Mouse (Mus musculus) forebrain, embryonic 10.5 days (tissue): ENCODE data around the gene Zdhhc24. TPM values are rescaled to one million over a fixed set of nuclear protein-coding genes. Genes with fewer than 3 reads are reported as not detected.
"Not testable (repeated sequence)": the region's sequence is repeated elsewhere in the genome, so short reads cannot be mapped to it uniquely, and the experiment has no call there.

Source experiments
- DNase-seq: peaks from one replicate; pipeline ENCODE4 v3.0.0-alpha.2; 2017; ENCODE audit warnings: low spot score; ENCODE audit errors: extremely low spot score
- H3K27ac ChIP-seq: fragments of 300-500 bp; sonication (generic); 2 replicates; pipeline ENCODE4 v1.5.1; 2016; ENCODE audit warnings: mild to moderate bottlenecking
- H3K27me3 ChIP-seq: fragments of 300-500 bp; sonication (generic); 2 replicates; pipeline ENCODE4 v1.6.1; 2016; ENCODE audit warnings: mild to moderate bottlenecking; ENCODE audit not compliant: poor library complexity, severe bottlenecking
- H3K36me3 ChIP-seq: fragments of 300-500 bp; sonication (generic); replicated peaks from 2 replicates; pipeline ENCODE4 v1.6.1; 2016; ENCODE audit warnings: mild to moderate bottlenecking, moderate library complexity
- H3K4me1 ChIP-seq: fragments of 300-500 bp; sonication (generic); 2 replicates; pipeline ENCODE4 v1.6.1; 2016
- H3K4me3 ChIP-seq: fragments of 300-500 bp; sonication (generic); 2 replicates; pipeline ENCODE4 v1.5.1; 2016; ENCODE audit warnings: mild to moderate bottlenecking, moderate library complexity
- H3K9me3 ChIP-seq: fragments of 300-500 bp; sonication (generic); 2 replicates; pipeline ENCODE4 v1.6.1; 2016; ENCODE audit warnings: mild to moderate bottlenecking, moderate library complexity
- WGBS: fragments of 180-500 bp; shearing (Covaris S2); methylation state at CpG from one replicate; pipeline ENCODE4 v1.1.7; 2016; 5-methylcytosine and 5-hydroxymethylcytosine counted together
- polyA plus RNA-seq: library from polyadenylated mRNA; unstranded; fragments of >200 nt; fragmentation: Nextera tagmentation; extraction: Ambion mirVana; gene quantifications from 2 replicates; pipeline ENCODE4 v1.2.1, GENCODE M21; 2016

Gene Zdhhc24
- polyA plus RNA-seq, 1 experiment from 2014 or later: 11.5 TPM

GRCm38 (mm10) chr19:4854552-4855469, 23.7 kb upstream of the Zdhhc24 start, which contains the start of gene Ctsf:
TSS of gene Ctsf (plus strand) at chr19:4855130.
- Histone ChIP-seq H3K27ac (peak within 1 kb of the TSS; percentile 82), H3K4me1 (peaks cover 20% of the 10 kb centered on the region), H3K4me3 (peak within 1 kb of the TSS; percentile 71), H3K9me3 (no peaks in the 10 kb centered on the region), H3K27me3 (peaks cover 15% of the 10 kb centered on the region), H3K36me3 (peaks cover 4% of the 10 kb centered on the region; the same call in 1 of the 2 replicates)
- peak; percentile 86 for DNase-seq
- WGBS: 6% methylated on average over 42 of the region's 45 CpGs

GRCm38 (mm10) chr19:4855470-4855820, 23.0 kb upstream of the Zdhhc24 start:
- H3K9me3 ChIP-seq: no peaks in the 10 kb centered on the region
- peaks cover 15% of the 10 kb centered on the region for H3K27me3 ChIP-seq
- 2% methylated on average over 14 of the region's 14 CpGs for WGBS
- peak overlapping the region; percentile 82 for H3K27ac ChIP-seq
- peak overlapping the region; percentile 71 for H3K4me3 ChIP-seq
- DNase-seq: no peak
- peaks cover 20% of the 10 kb centered on the region for H3K4me1 ChIP-seq
- H3K36me3 ChIP-seq: peaks cover 4% of the 10 kb centered on the region; the same call in 1 of the 2 replicates

- H3K27ac ChIP-seq: no peak overlapping the region
- DNase-seq: no peak
- peaks cover 4% of the 10 kb centered on the region; the same call in 1 of the 2 replicates for H3K36me3 ChIP-seq
- H3K27me3 ChIP-seq: peaks cover 15% of the 10 kb centered on the region
- H3K4me3 ChIP-seq: peak overlapping the region; percentile 71
- H3K9me3 ChIP-seq: no peaks in the 10 kb centered on the region
- WGBS: 46% methylated on average over 4 of the region's 4 CpGs
- peaks cover 20% of the 10 kb centered on the region for H3K4me1 ChIP-seq
Observed at GRCm38 (mm10) chr19:4855951-4856350, 22.5 kb upstream of the Zdhhc24 start.

- H3K9me3 ChIP-seq: 0 out of 2 replicates have a peak, but pooled peaks cover 3% of the 10 kb centered on the region
- peaks cover 15% of the 10 kb centered on the region for H3K27me3 ChIP-seq
- no peak overlapping the region for H3K27ac ChIP-seq
- no peak overlapping the region for H3K4me3 ChIP-seq
- peaks cover 4% of the 10 kb centered on the region; the same call in 1 of the 2 replicates for H3K36me3 ChIP-seq
- 85% methylated on average over 6 of the region's 6 CpGs for WGBS
- no peak for DNase-seq
- H3K4me1 ChIP-seq: peaks cover 20% of the 10 kb centered on the region
Observed at GRCm38 (mm10) chr19:4859081-4859480, 19.4 kb upstream of the Zdhhc24 start.

DNA sequence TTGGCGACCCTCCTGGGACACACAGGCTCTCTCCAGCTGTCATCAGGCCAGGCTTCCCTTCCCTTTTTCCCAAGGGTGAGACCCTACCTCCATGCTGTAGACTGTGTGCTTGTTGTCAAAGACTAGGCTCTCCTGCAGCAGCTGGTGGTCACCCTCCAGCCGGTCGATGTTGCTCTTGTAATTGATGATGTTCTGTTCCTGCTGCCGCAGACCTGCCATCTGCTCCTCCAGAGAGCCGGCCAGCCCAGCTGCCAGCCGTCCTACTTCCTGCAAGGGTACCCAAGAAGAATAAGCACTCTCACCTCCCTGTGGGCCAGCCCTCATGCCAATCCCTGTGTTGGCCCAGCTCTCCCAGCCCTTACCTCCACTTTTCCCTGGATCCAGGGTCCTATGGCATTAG, 15.4 kb upstream of the Zdhhc24 start:
- H3K27me3 ChIP-seq: peaks cover 22% of the 10 kb centered on the region; the same call in 1 of the 2 replicates
- peaks cover 4% of the 10 kb centered on the region; the same call in 1 of the 2 replicates for H3K36me3 ChIP-seq
- H3K9me3 ChIP-seq: 0 out of 2 replicates have a peak, but pooled peaks cover 3% of the 10 kb centered on the region
- H3K4me1 ChIP-seq: peaks cover 4% of the 10 kb centered on the region
- no peak overlapping the region for H3K27ac ChIP-seq
- H3K4me3 ChIP-seq: no peak overlapping the region
- DNase-seq: no peak
- 91% methylated on average over 6 of the region's 6 CpGs for WGBS

- H3K36me3 ChIP-seq: no peaks in the 10 kb centered on the region
- peaks cover 22% of the 10 kb centered on the region; the same call in 1 of the 2 replicates for H3K27me3 ChIP-seq
- H3K4me1 ChIP-seq: peaks cover 4% of the 10 kb centered on the region
- WGBS: 9% methylated on average over 17 of the region's 17 CpGs
- H3K9me3 ChIP-seq: 0 out of 2 replicates have a peak, but pooled peaks cover 3% of the 10 kb centered on the region
- no peak overlapping the region for H3K4me3 ChIP-seq
- H3K27ac ChIP-seq: no peak overlapping the region
- DNase-seq: no peak
Observed at GRCm38 (mm10) chr19:4865147-4865546, 13.3 kb upstream of the Zdhhc24 start.

DNA sequence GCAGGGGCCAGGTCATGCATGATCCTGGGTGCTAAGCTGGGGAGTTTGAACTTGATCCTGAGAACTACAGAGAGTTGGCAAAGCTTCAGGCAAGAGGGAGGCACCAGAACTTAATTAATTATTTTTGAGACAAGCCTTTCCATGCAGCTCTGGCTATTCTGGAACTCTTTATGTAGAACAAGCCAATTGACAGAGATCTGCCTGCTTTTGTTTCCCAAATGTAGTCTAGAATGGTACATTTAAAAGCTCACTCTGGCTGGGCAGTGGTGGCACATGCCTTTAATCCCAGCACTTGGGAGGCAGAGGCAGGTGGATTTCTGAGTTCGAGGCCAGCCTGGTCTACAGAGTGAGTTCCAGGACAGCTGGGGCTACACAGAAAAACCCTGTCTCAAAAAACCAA, 3.9 kb upstream of the Zdhhc24 start:
- Histone ChIP-seq H3K27me3 (peaks cover 14% of the 10 kb centered on the region), H3K4me1 (peaks cover 32% of the 10 kb centered on the region)
- not testable (repeated sequence) for H3K9me3 ChIP-seq, H3K36me3 ChIP-seq, DNase-seq, H3K4me3 ChIP-seq, H3K27ac ChIP-seq
- 93% methylated on average over 1 of the region's 1 CpGs for WGBS

DNA sequence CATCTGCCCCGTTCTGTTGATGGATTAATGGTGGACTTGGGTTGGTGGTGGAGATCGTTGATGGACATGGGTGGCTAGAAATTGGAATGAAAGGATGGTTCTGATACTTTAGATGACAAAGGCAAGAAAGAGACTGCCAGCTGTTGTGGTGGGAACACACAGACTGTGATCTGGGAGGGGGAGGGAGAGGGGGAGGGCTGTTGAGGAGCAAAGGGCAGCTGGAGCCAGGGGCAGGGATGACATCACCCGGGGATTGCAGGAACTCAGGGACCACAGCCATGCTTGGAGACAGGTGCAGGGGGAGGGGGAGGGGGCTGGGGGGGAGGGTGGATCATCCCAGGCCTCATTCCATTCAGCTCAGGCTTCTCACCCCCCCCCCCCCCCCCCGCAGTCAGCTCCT, 2.2 kb upstream of the Zdhhc24 start:
- Histone ChIP-seq H3K9me3 (no peaks in the 10 kb centered on the region), H3K27ac (no peak overlapping the region), H3K36me3 (no peaks in the 10 kb centered on the region), H3K4me3 (no peak overlapping the region), H3K4me1 (peaks cover 39% of the 10 kb centered on the region), H3K27me3 (peaks cover 14% of the 10 kb centered on the region)
- WGBS: 66% methylated on average over 3 of the region's 4 CpGs
- no peak for DNase-seq

- H3K27ac ChIP-seq: no peak overlapping the region
- no peaks in the 10 kb centered on the region for H3K9me3 ChIP-seq
- DNase-seq: no peak
- H3K4me3 ChIP-seq: 0 out of 2 replicates have a peak overlapping the region, but pooled peaks have one; percentile 80
- no peaks in the 10 kb centered on the region for H3K36me3 ChIP-seq
- H3K27me3 ChIP-seq: peaks cover 14% of the 10 kb centered on the region
- 74% methylated on average over 3 of the region's 3 CpGs for WGBS
- peaks cover 39% of the 10 kb centered on the region for H3K4me1 ChIP-seq
Observed at GRCm38 (mm10) chr19:4876755-4877154, 1.7 kb upstream of the Zdhhc24 start.

DNA sequence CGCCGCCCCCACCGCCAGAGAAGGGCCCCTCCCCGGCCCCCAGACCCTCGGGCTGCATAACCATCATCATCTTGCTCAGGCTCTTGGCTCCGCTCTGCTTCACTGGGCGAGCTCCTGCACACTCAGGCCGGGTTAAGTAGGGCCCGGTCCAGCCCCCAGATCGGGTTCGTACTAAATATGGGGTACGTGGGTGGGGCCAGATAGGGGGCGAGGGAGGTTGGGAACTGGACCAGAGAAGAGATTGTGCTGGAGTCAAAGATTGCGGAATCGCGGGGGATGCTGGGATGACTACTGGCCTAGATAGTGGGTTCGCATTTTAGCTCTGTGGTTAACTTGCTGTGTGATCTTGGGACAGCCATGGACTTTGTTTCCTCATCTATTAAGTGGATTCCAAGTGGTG, 683 bp upstream of the Zdhhc24 start, which contains the start of gene Actn3:
TSS of gene Actn3 (minus strand) at position 125 of the 400 bp plus-strand sequence.
- Histone ChIP-seq H3K36me3 (no peaks in the 10 kb centered on the region), H3K4me1 (peaks cover 39% of the 10 kb centered on the region), H3K4me3 (peak within 1 kb of the TSS; percentile 80), H3K9me3 (no peaks in the 10 kb centered on the region), H3K27me3 (peaks cover 14% of the 10 kb centered on the region), H3K27ac (peak within 1 kb of the TSS; percentile 85)
- WGBS: 3% methylated on average over 17 of the region's 17 CpGs
- DNase-seq: peak; percentile 35

DNA sequence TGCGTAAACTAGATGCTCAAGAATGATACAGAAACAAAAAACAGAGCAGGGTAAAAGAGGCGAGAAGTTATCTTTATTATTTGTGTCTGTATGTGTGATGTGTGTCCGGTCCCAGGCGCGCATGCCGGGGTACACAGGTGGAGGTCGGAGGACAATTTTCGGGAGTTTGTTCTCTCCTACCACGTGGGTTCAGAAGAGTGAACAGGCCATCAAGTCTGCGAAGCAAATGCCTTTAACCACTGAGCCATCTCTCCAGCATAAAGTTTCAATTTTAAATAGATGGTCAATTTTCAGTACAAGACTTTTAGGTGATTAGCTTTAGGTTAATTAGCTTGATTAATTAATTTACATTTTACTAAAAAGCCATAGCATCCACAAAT, 846 bp downstream of the Zdhhc24 start:
- H3K4me3 ChIP-seq: peak overlapping the region; percentile 80
- WGBS: 70% methylated on average over 10 of the region's 10 CpGs
- H3K36me3 ChIP-seq: 0 out of 2 replicates have a peak, but pooled peaks cover 3% of the 10 kb centered on the region
- no peak for DNase-seq
- H3K4me1 ChIP-seq: peaks cover 39% of the 10 kb centered on the region
- H3K27ac ChIP-seq: no peak overlapping the region
- H3K27me3 ChIP-seq: peaks cover 14% of the 10 kb centered on the region
- no peaks in the 10 kb centered on the region for H3K9me3 ChIP-seq

GRCm38 (mm10) chr19:4883961-4884360, 5.5 kb downstream of the Zdhhc24 start:
- H3K9me3 ChIP-seq: no peaks in the 10 kb centered on the region
- no peak overlapping the region for H3K4me3 ChIP-seq
- no peaks in the 10 kb centered on the region for H3K27me3 ChIP-seq
- H3K27ac ChIP-seq: no peak overlapping the region
- 88% methylated on average over 4 of the region's 4 CpGs for WGBS
- peaks cover 5% of the 10 kb centered on the region; the same call in 1 of the 2 replicates for H3K36me3 ChIP-seq
- no peak for DNase-seq
- H3K4me1 ChIP-seq: peaks cover 14% of the 10 kb centered on the region

DNA sequence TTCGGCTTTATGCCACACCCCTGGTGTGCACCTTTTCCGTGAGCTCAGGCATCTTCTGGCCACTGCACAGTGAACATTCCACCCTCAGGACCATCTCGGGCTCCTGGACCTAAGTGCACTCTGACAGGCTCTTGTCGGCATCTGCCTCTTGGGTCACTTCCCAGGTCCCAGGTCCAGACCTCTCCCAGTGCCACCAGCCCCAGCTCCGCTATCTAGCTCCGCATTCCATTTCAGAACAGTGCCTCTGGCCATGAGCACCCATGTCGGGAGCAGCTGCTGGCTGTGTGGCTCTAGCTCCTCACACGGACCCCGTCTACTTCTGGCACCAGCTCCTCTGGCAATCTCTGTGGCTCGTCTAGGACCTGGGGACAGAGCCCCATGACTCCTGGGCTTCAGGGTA, 11.3 kb downstream of the Zdhhc24 start:
- WGBS: 90% methylated on average over 10 of the region's 10 CpGs
- H3K36me3 ChIP-seq: peaks cover 39% of the 10 kb centered on the region

More for the DNA sequence above, 11.3 kb downstream of the Zdhhc24 start:
- no peak overlapping the region for H3K27ac ChIP-seq
- H3K4me3 ChIP-seq: no peak overlapping the region
- no peaks in the 10 kb centered on the region for H3K4me1 ChIP-seq
- no peaks in the 10 kb centered on the region for H3K27me3 ChIP-seq
- DNase-seq: no peak
- no peaks in the 10 kb centered on the region for H3K9me3 ChIP-seq
